Mouse (Mus musculus): ENCODE data around the gene Myo9a.

- TF ChIP-seq GATA1 (IDR thresholded peaks at IDR 0.05; ENCODE audit: borderline replicate concordance, low read length): no peak
- TF ChIP-seq FLI1 (IDR thresholded peaks at IDR 0.05; ENCODE audit: low read length): no peak
Measured at GRCm38 (mm10) chr9:59751066-59751581, 428 bp downstream of the Myo9a start.
